Mouse (Mus musculus) embryonic facial prominence, embryonic 12.5 days (tissue): ENCODE results near the gene Bmpr1a. TPM values are rescaled to one million over a fixed set of nuclear protein-coding genes. Genes with fewer than 3 reads are reported as not detected.
A peak's percentile ranks its signal among the peaks of the same experiment; 100 is the strongest.

ENCODE experiments used
- ATAC-seq: fragments of 200-750 bp; cut with Nextera tagmentation; 2 replicates; pipeline ENCODE4 v1.8.0; 2017; ENCODE audit not compliant: insufficient number of reproducible peaks, insufficient read depth, low FRiP score, low TSS enrichment
- H3K27ac ChIP-seq: fragments of 300-500 bp; sonication (generic); 2 replicates; pipeline ENCODE4 v1.5.1; 2016; ENCODE audit warnings: mild to moderate bottlenecking
- H3K27me3 ChIP-seq: fragments of 300-500 bp; sonication (generic); 2 replicates; pipeline ENCODE4 v1.6.1; 2016; ENCODE audit warnings: mild to moderate bottlenecking, moderate library complexity
- H3K36me3 ChIP-seq: fragments of 300-500 bp; sonication (generic); 2 replicates; pipeline ENCODE4 v1.6.1; 2016; ENCODE audit warnings: mild to moderate bottlenecking
- H3K4me1 ChIP-seq: fragments of 300-500 bp; sonication (generic); 2 replicates; pipeline ENCODE4 v1.6.1; 2016
- H3K4me2 ChIP-seq: fragments of 300-500 bp; sonication (generic); replicated peaks from 2 replicates; pipeline ENCODE4 v1.6.1; 2016; ENCODE audit warnings: mild to moderate bottlenecking, moderate library complexity
- H3K4me3 ChIP-seq: fragments of 300-500 bp; sonication (generic); 2 replicates; pipeline ENCODE4 v1.5.1; 2016; ENCODE audit warnings: mild to moderate bottlenecking
- H3K9ac ChIP-seq: fragments of 300-500 bp; sonication (generic); 2 replicates; pipeline ENCODE4 v1.6.1; 2016; ENCODE audit warnings: mild to moderate bottlenecking, moderate library complexity
- H3K9me3 ChIP-seq: fragments of 300-500 bp; sonication (generic); 2 replicates; pipeline ENCODE4 v1.6.1; 2016; ENCODE audit warnings: mild to moderate bottlenecking, moderate library complexity
- WGBS: fragments of 180-500 bp; shearing (Covaris S2); methylation state at CpG from one replicate; pipeline ENCODE4 v1.1.7; 2016; 5-methylcytosine and 5-hydroxymethylcytosine counted together
- polyA plus RNA-seq: library from polyadenylated mRNA; unstranded; fragments of >200 nt; fragmentation: Nextera tagmentation; extraction: Ambion mirVana; gene quantifications from 2 replicates; pipeline ENCODE4 v1.2.1, GENCODE M21; 2016

Bmpr1a gene
- polyA plus RNA-seq, 1 experiment from 2014 or later = 71.4 TPM

- WGBS = 41% methylated on average over 6 of the region's 6 CpGs
- no peak overlapping the region for H3K4me3 ChIP-seq
- H3K36me3 ChIP-seq = no peaks in the 10 kb centered on the region
- no peak overlapping the region for H3K27ac ChIP-seq
- 0 out of 2 replicates have a peak overlapping the region, but pooled peaks have one; percentile 58 for H3K4me2 ChIP-seq
- H3K9me3 ChIP-seq = no peaks in the 10 kb centered on the region
- no peaks in the 10 kb centered on the region for H3K27me3 ChIP-seq
- H3K9ac ChIP-seq = no peak overlapping the region
- no peak for ATAC-seq
- H3K4me1 ChIP-seq = peaks cover 24% of the 10 kb centered on the region
Observed at GRCm38 (mm10) chr14:34503759-34504158, 618 bp upstream of the Bmpr1a start.

DNA sequence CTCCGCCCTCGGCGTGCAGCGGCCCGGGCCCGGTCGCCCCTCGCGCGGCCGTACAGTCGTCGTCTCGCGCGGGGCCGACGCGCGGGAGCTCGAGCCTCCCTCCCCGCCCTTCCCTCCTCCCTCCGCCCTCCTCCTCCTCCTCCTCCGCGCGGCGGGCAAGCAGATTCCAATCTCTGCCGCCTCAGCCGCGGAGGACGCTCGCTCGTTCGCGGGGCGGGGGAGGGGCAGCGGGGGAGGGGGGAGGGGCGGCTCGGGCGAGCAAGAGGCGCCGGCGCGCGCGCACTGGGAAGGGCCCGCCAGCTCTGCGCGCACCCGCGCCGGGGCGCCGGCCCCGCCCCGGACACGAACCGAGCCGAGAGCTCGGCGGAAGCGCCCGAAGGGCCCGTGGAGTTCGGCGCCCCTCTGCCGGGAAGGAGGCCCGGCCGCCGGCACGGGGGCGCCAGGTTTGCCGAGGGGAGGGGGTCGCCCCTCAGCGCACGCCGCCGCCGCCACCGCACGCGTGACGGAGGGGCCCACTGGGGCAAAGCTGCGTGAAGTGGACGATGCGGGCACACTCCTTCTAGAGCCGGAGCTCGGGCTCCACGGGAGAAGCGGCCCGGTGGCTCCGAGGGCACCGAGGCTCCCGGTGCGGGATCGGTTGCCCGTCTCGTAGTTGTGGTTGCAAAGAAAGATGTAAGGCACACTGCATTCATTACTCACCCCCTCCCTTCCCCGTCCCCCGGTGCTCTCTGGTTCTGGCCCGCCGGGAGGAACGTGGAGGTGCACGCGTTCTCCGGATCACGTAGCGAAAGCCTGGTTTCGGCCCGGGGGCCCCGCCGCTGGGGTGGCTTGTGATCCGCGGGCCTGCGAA, 441 bp downstream of the Bmpr1a start:
- under 1% methylated on average over 104 of the region's 115 CpGs for WGBS
- H3K27me3 ChIP-seq = no peaks in the 10 kb centered on the region
- H3K4me1 ChIP-seq = peaks cover 29% of the 10 kb centered on the region
- H3K9me3 ChIP-seq = no peaks in the 10 kb centered on the region
- H3K9ac ChIP-seq = peak overlapping the region; percentile 99
- H3K36me3 ChIP-seq = no peaks in the 10 kb centered on the region
- peak overlapping the region; percentile 58 for H3K4me2 ChIP-seq
- H3K4me3 ChIP-seq = peak overlapping the region; percentile 85
- peak; percentile 83 for ATAC-seq
- peak overlapping the region; percentile 99 for H3K27ac ChIP-seq

DNA sequence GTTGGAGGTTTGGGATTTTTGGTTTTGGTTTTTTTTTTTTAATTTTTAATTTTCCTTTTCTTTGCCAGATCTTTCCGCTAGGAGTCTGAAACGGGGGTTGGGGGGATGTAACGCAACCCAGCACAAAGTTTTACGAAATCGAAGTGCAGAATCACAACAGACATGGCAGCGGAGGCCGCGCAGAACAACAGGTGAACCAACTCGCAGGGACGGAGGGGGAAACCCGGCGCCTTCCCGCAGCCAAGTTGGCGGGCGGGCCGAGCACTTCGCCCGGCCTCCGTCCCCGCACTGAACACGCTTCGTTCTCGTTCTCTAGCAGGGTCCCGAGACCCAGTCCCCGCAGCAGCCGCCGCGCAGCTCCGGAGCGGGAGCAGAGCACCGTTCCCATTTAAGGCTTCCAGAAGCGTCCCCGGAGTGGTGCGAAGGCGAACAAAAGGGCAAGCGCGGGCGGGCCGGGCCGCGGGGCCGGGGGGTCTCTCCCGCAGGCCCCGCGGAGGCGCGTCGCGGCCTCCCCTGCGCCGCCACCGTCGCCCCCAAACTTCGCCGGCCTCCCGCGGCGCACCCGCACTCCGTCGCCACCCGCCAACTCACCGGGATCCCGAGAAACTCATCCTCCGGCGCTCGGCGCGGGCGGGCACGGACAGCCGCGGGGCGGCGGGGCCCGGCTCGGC, 1.2 kb downstream of the Bmpr1a start:
- peak overlapping the region; percentile 99 for H3K9ac ChIP-seq
- H3K4me1 ChIP-seq = peaks cover 32% of the 10 kb centered on the region
- no peaks in the 10 kb centered on the region for H3K9me3 ChIP-seq
- H3K36me3 ChIP-seq = no peaks in the 10 kb centered on the region
- WGBS = under 1% methylated on average over 77 of the region's 77 CpGs
- H3K4me3 ChIP-seq = peak overlapping the region; percentile 85
- peak; percentile 31; the same call in 1 of the 2 replicates for ATAC-seq
- H3K4me2 ChIP-seq = peak overlapping the region; percentile 58
- peak overlapping the region; percentile 99 for H3K27ac ChIP-seq
- H3K27me3 ChIP-seq = no peaks in the 10 kb centered on the region

DNA sequence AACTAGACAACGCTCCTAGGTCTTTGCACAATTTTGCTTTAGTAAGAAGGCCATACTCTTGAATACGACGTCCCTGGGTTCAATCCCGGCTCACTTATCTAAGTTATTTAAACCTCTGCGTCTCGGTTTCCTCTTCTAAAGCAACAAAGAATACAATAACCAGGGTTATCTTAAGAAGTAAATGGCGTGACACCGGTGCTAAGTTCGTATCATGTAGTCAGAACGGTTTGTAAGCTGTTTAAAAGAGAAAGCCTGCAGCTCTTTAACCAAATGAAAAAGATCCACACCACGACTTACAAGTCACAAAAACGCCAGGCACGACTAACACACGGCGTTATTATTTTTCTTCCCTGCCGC, 1.7 kb downstream of the Bmpr1a start:
- WGBS = under 1% methylated on average over 16 of the region's 16 CpGs
- peak overlapping the region; percentile 99 for H3K27ac ChIP-seq
- H3K36me3 ChIP-seq = no peaks in the 10 kb centered on the region
- no peak for ATAC-seq
- H3K9me3 ChIP-seq = no peaks in the 10 kb centered on the region
- H3K27me3 ChIP-seq = no peaks in the 10 kb centered on the region
- peak overlapping the region; percentile 99 for H3K9ac ChIP-seq
- peaks cover 33% of the 10 kb centered on the region for H3K4me1 ChIP-seq
- H3K4me2 ChIP-seq = peak overlapping the region; percentile 58
- H3K4me3 ChIP-seq = peak overlapping the region; percentile 85

GRCm38 (mm10) chr14:34500309-34500708, 2.8 kb downstream of the Bmpr1a start:
- H3K27me3 ChIP-seq = no peaks in the 10 kb centered on the region
- H3K4me1 ChIP-seq = peaks cover 43% of the 10 kb centered on the region
- no peaks in the 10 kb centered on the region for H3K9me3 ChIP-seq
- WGBS = 5% methylated on average over 4 of the region's 4 CpGs
- peak overlapping the region; percentile 85 for H3K4me3 ChIP-seq
- 0 out of 2 replicates have a peak overlapping the region, but pooled peaks have one; percentile 41 for H3K27ac ChIP-seq
- no peak for ATAC-seq
- H3K9ac ChIP-seq = no peak overlapping the region
- peak overlapping the region; percentile 58 for H3K4me2 ChIP-seq
- no peaks in the 10 kb centered on the region for H3K36me3 ChIP-seq

GRCm38 (mm10) chr14:34499664-34500063, 3.5 kb downstream of the Bmpr1a start:
- peaks cover 43% of the 10 kb centered on the region for H3K4me1 ChIP-seq

GRCm38 (mm10) chr14:34497346-34497745, 5.8 kb downstream of the Bmpr1a start:
- H3K27me3 ChIP-seq = no peaks in the 10 kb centered on the region
- no peak for ATAC-seq
- no peak overlapping the region for H3K4me2 ChIP-seq
- H3K36me3 ChIP-seq = no peaks in the 10 kb centered on the region
- no peak overlapping the region for H3K4me3 ChIP-seq
- H3K4me1 ChIP-seq = peaks cover 43% of the 10 kb centered on the region
- no peak overlapping the region for H3K27ac ChIP-seq
- H3K9ac ChIP-seq = no peak overlapping the region
- no peaks in the 10 kb centered on the region for H3K9me3 ChIP-seq
- WGBS = 69% methylated on average over 3 of the region's 3 CpGs

More at GRCm38 (mm10) chr14:34499664-34500063, 3.5 kb downstream of the Bmpr1a start:
- Histone ChIP-seq H3K9ac (0 out of 2 replicates have a peak overlapping the region, but pooled peaks have one; percentile 10), H3K27me3 (no peaks in the 10 kb centered on the region), H3K9me3 (no peaks in the 10 kb centered on the region), H3K4me2 (peak overlapping the region; percentile 58), H3K36me3 (no peaks in the 10 kb centered on the region), H3K4me3 (peak overlapping the region; percentile 85), H3K27ac (no peak overlapping the region)
- ATAC-seq = no peak
- WGBS = 59% methylated on average over 4 of the region's 4 CpGs

DNA sequence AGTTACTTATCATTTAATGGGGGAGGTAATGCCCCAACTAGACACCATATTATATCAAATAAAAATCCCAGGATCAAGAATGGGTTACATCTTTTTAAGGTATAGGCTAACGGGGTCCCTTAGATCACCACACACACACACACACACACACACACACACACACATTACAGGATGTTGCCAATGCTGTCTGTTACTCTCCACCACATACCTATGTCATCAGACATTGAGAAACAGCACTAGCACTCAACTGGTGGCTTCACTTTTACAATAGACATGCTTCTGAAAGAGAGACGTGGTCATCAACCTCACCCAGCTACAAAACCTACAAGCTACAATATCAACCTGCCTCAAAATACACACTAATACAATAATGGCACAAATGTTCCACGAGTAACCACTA, 9.5 kb downstream of the Bmpr1a start:
- Histone ChIP-seq H3K36me3 (no peaks in the 10 kb centered on the region), H3K9ac (no peak overlapping the region), H3K27ac (no peak overlapping the region), H3K9me3 (no peaks in the 10 kb centered on the region), H3K27me3 (no peaks in the 10 kb centered on the region), H3K4me3 (no peak overlapping the region), H3K4me1 (peaks cover 32% of the 10 kb centered on the region; the same call in 1 of the 2 replicates), H3K4me2 (no peak overlapping the region)
- WGBS = 84% methylated on average over 3 of the region's 3 CpGs
- ATAC-seq = no peak

- Histone ChIP-seq H3K4me3 (no peak overlapping the region), H3K36me3 (no peaks in the 10 kb centered on the region), H3K4me2 (no peak overlapping the region), H3K9me3 (no peaks in the 10 kb centered on the region), H3K27me3 (no peaks in the 10 kb centered on the region), H3K27ac (no peak overlapping the region), H3K4me1 (peaks cover 30% of the 10 kb centered on the region), H3K9ac (no peak overlapping the region)
- 78% methylated on average over 2 of the region's 2 CpGs for WGBS
- no peak for ATAC-seq
Observed at GRCm38 (mm10) chr14:34492688-34493087, 10.5 kb downstream of the Bmpr1a start.

GRCm38 (mm10) chr14:34490965-34491364, 12.2 kb downstream of the Bmpr1a start:
- Histone ChIP-seq H3K4me1 (peaks cover 31% of the 10 kb centered on the region), H3K9me3 (no peaks in the 10 kb centered on the region), H3K36me3 (no peaks in the 10 kb centered on the region), H3K9ac (no peak overlapping the region), H3K4me2 (no peak overlapping the region), H3K27ac (no peak overlapping the region), H3K4me3 (no peak overlapping the region), H3K27me3 (no peaks in the 10 kb centered on the region)
- 26% methylated on average over 1 of the region's 1 CpGs for WGBS
- ATAC-seq = no peak

- Histone ChIP-seq H3K4me1 (peaks cover 31% of the 10 kb centered on the region), H3K27me3 (no peaks in the 10 kb centered on the region), H3K27ac (no peak overlapping the region), H3K4me3 (no peak overlapping the region), H3K9me3 (no peaks in the 10 kb centered on the region), H3K36me3 (no peaks in the 10 kb centered on the region), H3K4me2 (no peak overlapping the region), H3K9ac (no peak overlapping the region)
- 79% methylated on average over 2 of the region's 2 CpGs for WGBS
- no peak for ATAC-seq
Observed at GRCm38 (mm10) chr14:34489928-34490327, 13.2 kb downstream of the Bmpr1a start.

DNA sequence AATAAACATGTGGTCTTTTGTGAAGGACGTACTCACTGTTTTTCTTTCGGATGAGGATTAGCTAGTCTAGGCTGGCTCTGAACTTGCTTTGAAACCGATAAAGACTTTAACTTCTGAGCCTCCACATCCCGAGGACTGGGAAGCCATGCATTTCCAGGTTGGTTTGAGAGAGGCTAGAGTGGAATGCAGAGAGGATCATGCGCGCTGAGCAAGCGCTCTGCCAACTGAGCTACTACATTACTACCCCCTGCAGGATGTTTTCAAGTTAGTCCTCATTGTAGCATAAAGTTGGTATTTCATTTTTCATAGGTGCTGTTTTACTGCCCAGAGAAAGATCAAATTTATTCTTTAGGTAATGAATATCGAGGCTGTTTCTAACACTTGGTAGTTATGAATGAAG, 17.0 kb downstream of the Bmpr1a start:
- H3K9ac ChIP-seq = no peak overlapping the region
- WGBS = 49% methylated on average over 8 of the region's 8 CpGs
- no peak overlapping the region for H3K4me3 ChIP-seq
- no peak for ATAC-seq
- no peak overlapping the region for H3K27ac ChIP-seq
- peaks cover 42% of the 10 kb centered on the region for H3K4me1 ChIP-seq
- H3K36me3 ChIP-seq = no peaks in the 10 kb centered on the region
- H3K27me3 ChIP-seq = no peaks in the 10 kb centered on the region
- H3K9me3 ChIP-seq = no peaks in the 10 kb centered on the region
- no peak overlapping the region for H3K4me2 ChIP-seq
